Comparison of ENCODE assay signal across 29 mouse cellular contexts in genomic region chr7:30450241-30450640, GRCm38 (mm10). TPM values are rescaled to one million over a fixed set of nuclear protein-coding genes. Genes with fewer than 3 reads are reported as not detected.
"Had no signal": no experiment of that assay in that cellular context is flagged by ENCODE, and none has a peak within 500 bp of the region (broad histone marks: within the 10 kb centered on the region; RNA-seq: fewer than 3 reads in every experiment).

No protein-coding gene starts in this region.

- H3K27ac ChIP-seq: heart, adult 2 months; heart, embryonic 13.5 days; heart, embryonic 15.5 days; hindbrain, embryonic 12.5 days; hindbrain, embryonic 14.5 days; kidney, embryonic 15.5 days; kidney, postnatal 0 days; limb, embryonic 13.5 days; limb, embryonic 15.5 days; liver, embryonic 12.5 days; liver, embryonic 14.5 days had no signal

- H3K4me3 ChIP-seq: heart, adult 2 months; heart, embryonic 13.5 days; heart, embryonic 15.5 days; hindbrain, embryonic 12.5 days; kidney, embryonic 15.5 days; limb, embryonic 13.5 days; limb, embryonic 15.5 days; liver, embryonic 12.5 days had no signal

- ATAC-seq: hindbrain, embryonic 16.5 days; intestine, embryonic 16.5 days; liver, embryonic 12.5 days had no signal

- DNase-seq: gastrocnemius, postnatal 14 days; gastrocnemius, postnatal 36 days; heart, adult 11 months; heart, adult 2 months; heart, postnatal 14 days; heart, postnatal 36 days; kidney, adult 11 months; kidney, adult 2 months; kidney, adult 9 months; kidney, postnatal 14 days; kidney, postnatal 36 days; layer of hippocampus, postnatal 36 days; left cerebral cortex, postnatal 4 days had no signal

RNA-seq across cellular contexts. Expression of gene Aplp1, which starts 4.9 kb away (rescaled TPM):
- total RNA-seq: hematopoietic stem cell, adult 5-6 weeks had no signal

RNA-seq across cellular contexts. Expression of gene Kirrel2, which starts 7.2 kb away (rescaled TPM):
- total RNA-seq: gastrocnemius, adult 18-20 months; gastrocnemius, adult 8-10 months; gastrocnemius, postnatal 14 days; gastrocnemius, postnatal 36 days; heart, adult 2 months; heart, postnatal 14 days; heart, postnatal 36 days; hematopoietic stem cell, adult 5-6 weeks; liver, adult 2 months had no signal

RNA-seq across cellular contexts. Expression of gene Nphs1, which starts 7.9 kb away (rescaled TPM):
- total RNA-seq: gastrocnemius, adult 18-20 months; gastrocnemius, adult 8-10 months; gastrocnemius, postnatal 14 days; gastrocnemius, postnatal 36 days; heart, adult 2 months; heart, postnatal 14 days; heart, postnatal 36 days; liver, adult 2 months had no signal

RNA-seq across cellular contexts. Expression of gene Hcst, which starts 30.6 kb away (rescaled TPM):
- total RNA-seq: gastrocnemius, adult 18-20 months; gastrocnemius, adult 8-10 months; heart, postnatal 36 days; layer of hippocampus, postnatal 36 days; left cerebral cortex, postnatal 4 days had no signal
